Mouse (Mus musculus) erythroid progenitor cell, adult 5-6 weeks (primary cell): Measurements from ENCODE around the gene Ccl26. TPM values are rescaled to one million over a fixed set of nuclear protein-coding genes. Genes with fewer than 3 reads are reported as not detected.
"Not testable (repeated sequence)": the region's sequence is repeated elsewhere in the genome, so short reads cannot be mapped to it uniquely, and the experiment has no call there.

Source experiments
- ATAC-seq: replicated peaks from 2 replicates; pipeline ENCODE4 v1.8.0; 2016; ENCODE audit warnings: moderate number of reproducible peaks, mild to moderate bottlenecking, moderate TSS enrichment, inconsistent platforms; ENCODE audit not compliant: poor library complexity, low FRiP score, severe bottlenecking
- total RNA-seq, 2 experiments: library from RNA; stranded (forward) in 1 of 2; stranded (reverse) in 1 of 2; fragments of 150-400 nt in 1 of 2; fragments of 186-747, 209-891 nt in 1 of 2; gene quantifications; 2 replicates each; pipeline versions ENCODE4 v1.2.3 to v1.2.4; 2015 to 2017; ENCODE audit warnings: low replicate concordance in 2 of 2

Gene Ccl26
- total RNA-seq (2015; ENCODE audit: low replicate concordance) (not detected in 2 replicates), total RNA-seq (2017; ENCODE audit: low replicate concordance) (not detected in 2 replicates)

- no peak for ATAC-seq
Observed at GRCm38 (mm10) chr5:135563469-135563868, at the start of gene Ccl26. Gene Ccl26 (minus strand): TSS chr5:135563569.

- ATAC-seq, result no peak
Observed at GRCm38 (mm10) chr5:135609794-135610193, 46.4 kb upstream of the Ccl26 start.

- ATAC-seq, result no peak
Observed at GRCm38 (mm10) chr5:135607581-135607980, 44.2 kb upstream of the Ccl26 start.

- ATAC-seq, result not testable (repeated sequence)
Observed at GRCm38 (mm10) chr5:135606717-135607116, 43.3 kb upstream of the Ccl26 start.

GRCm38 (mm10) chr5:135604643-135605042, 41.3 kb upstream of the Ccl26 start:
- ATAC-seq, result not testable (repeated sequence)

- no peak for ATAC-seq
Observed at GRCm38 (mm10) chr5:135589996-135590784, 26.8 kb upstream of the Ccl26 start.

- ATAC-seq, result no peak
Observed at GRCm38 (mm10) chr5:135587764-135588163, 24.4 kb upstream of the Ccl26 start.

- no peak for ATAC-seq
Observed at GRCm38 (mm10) chr5:135585691-135586090, 22.3 kb upstream of the Ccl26 start.

- ATAC-seq, result no peak
Observed at GRCm38 (mm10) chr5:135582330-135582729, 19.0 kb upstream of the Ccl26 start.

- no peak for ATAC-seq
Observed at GRCm38 (mm10) chr5:135579331-135579751, 16.0 kb upstream of the Ccl26 start.

GRCm38 (mm10) chr5:135576055-135576454, 12.7 kb upstream of the Ccl26 start:
- ATAC-seq, result no peak

GRCm38 (mm10) chr5:135573006-135573405, 9.6 kb upstream of the Ccl26 start, which contains the start of gene Ccl24:
Gene Ccl24 (minus strand): TSS chr5:135573049.
- ATAC-seq, result no peak

- ATAC-seq, result no peak
Observed at GRCm38 (mm10) chr5:135568698-135569097, 5.3 kb upstream of the Ccl26 start.

- no peak for ATAC-seq
Observed at GRCm38 (mm10) chr5:135567556-135568265, 4.3 kb upstream of the Ccl26 start.

- ATAC-seq, result no peak
Observed at GRCm38 (mm10) chr5:135557671-135558070, 5.7 kb downstream of the Ccl26 start.

GRCm38 (mm10) chr5:135557051-135557450, 6.3 kb downstream of the Ccl26 start:
- no peak for ATAC-seq

- no peak for ATAC-seq
Observed at GRCm38 (mm10) chr5:135556259-135556658, 7.1 kb downstream of the Ccl26 start.

- no peak for ATAC-seq
Observed at GRCm38 (mm10) chr5:135551591-135551990, 11.8 kb downstream of the Ccl26 start.

- no peak for ATAC-seq
Observed at GRCm38 (mm10) chr5:135550910-135551309, 12.5 kb downstream of the Ccl26 start.

GRCm38 (mm10) chr5:135547990-135548389, 15.4 kb downstream of the Ccl26 start:
- no peak for ATAC-seq
